Mouse (Mus musculus): ENCODE measurements around the gene Opcml.

DNA sequence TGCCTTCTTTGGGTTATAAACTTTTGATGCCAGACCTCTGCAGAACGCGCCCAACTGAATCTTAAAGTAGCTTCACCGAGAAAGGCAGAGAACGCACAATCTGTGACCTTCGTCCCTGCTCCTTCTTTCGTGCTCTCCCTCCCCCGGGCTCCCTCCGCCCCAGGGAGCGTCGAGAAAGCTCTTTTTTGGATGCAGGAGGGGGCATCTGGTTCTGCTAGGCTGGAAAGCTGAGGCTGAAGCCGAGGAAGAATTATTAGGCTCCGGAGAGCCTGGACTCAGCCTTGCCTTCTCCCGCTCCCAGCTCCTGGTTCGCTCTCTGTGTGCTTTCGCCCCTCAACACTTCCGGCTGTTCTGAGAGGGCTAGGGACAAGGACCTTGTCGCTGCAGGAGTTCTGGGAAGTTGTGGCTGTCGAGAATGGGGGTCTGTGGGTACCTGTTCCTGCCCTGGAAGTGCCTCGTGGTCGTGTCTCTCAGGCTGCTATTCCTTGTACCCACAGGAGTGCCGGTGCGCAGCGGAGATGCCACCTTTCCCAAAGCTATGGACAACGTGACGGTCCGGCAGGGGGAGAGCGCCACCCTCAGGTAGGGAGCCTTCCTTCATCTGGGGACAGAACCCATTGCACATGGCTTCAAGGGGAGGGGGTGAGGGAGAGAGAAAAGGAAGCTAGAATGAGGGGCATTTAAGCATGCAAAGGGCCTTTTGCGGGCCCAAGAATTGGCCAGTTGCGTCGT, 613.4 kb downstream of the Opcml start:
- no peak for TF ChIP-seq POLR2A (IDR thresholded peaks at IDR 0.05; ENCODE audit: borderline replicate concordance, low read depth, low read length)
- TF ChIP-seq CTCF (IDR thresholded peaks at IDR 0.05; ENCODE audit: low read depth, low read length), result no peak

Measured in bone marrow macrophage, adult 2 months (primary cell).